Mouse (Mus musculus) liver, postnatal 0 days (tissue): ENCODE measurements around the gene Adgrl2. TPM values are rescaled to one million over a fixed set of nuclear protein-coding genes. Genes with fewer than 3 reads are reported as not detected.

Source experiments
- ATAC-seq: fragments of 200-750 bp; cut with Nextera tagmentation; 2 replicates; pipeline ENCODE4 v1.8.0; 2017; ENCODE audit warnings: mild to moderate bottlenecking, moderate library complexity
- DNase-seq: peaks from one replicate; pipeline ENCODE4 v3.0.0-alpha.2; 2016
- H3K27ac ChIP-seq: fragments of 300-500 bp; sonication (generic); 2 replicates; pipeline ENCODE4 v1.5.1; 2014; ENCODE audit warnings: antibody characterized with exemption, moderate library complexity, mild to moderate bottlenecking, low read depth
- H3K27me3 ChIP-seq: fragments of 300-500 bp; sonication (generic); 2 replicates; pipeline ENCODE4 v1.6.1; 2014; ENCODE audit warnings: low read length, control low read depth, mixed read lengths; ENCODE audit not compliant: insufficient read depth
- H3K36me3 ChIP-seq: fragments of 300-500 bp; sonication (generic); replicated peaks from 2 replicates; pipeline ENCODE4 v1.6.1; 2014; ENCODE audit warnings: mild to moderate bottlenecking, control low read depth, low read length, moderate library complexity, mixed read lengths; ENCODE audit not compliant: insufficient read depth
- H3K4me1 ChIP-seq: fragments of 300-500 bp; sonication (generic); 2 replicates; pipeline ENCODE4 v1.6.1; 2014; ENCODE audit warnings: antibody characterized with exemption, mild to moderate bottlenecking, control low read depth; ENCODE audit not compliant: insufficient read depth
- H3K4me2 ChIP-seq: fragments of 300-500 bp; sonication (generic); 2 replicates; pipeline ENCODE4 v1.6.1; 2014; ENCODE audit warnings: low read depth, mild to moderate bottlenecking, low read length, moderate library complexity, mixed read lengths
- H3K4me3 ChIP-seq: fragments of 300-500 bp; sonication (generic); 2 replicates; pipeline ENCODE4 v1.5.1; 2014; ENCODE audit warnings: low read depth, low read length
- H3K9ac ChIP-seq: fragments of 300-500 bp; sonication (generic); replicated peaks from 2 replicates; pipeline ENCODE4 v1.6.1; 2014; ENCODE audit warnings: mild to moderate bottlenecking, moderate library complexity
- H3K9me3 ChIP-seq: fragments of 300-500 bp; sonication (generic); 2 replicates; pipeline ENCODE4 v1.6.1; 2016; ENCODE audit warnings: mild to moderate bottlenecking, control low read depth, low read length, mixed read lengths
- CTCF ChIP-seq: sonication (generic); IDR thresholded peaks from 2 replicates; pipeline ENCODE4 v1.5.1; 2016; ENCODE audit warnings: antibody characterized with exemption, low read depth
- EP300 ChIP-seq: IDR thresholded peaks from 2 replicates; pipeline ENCODE4 v1.6.1; 2016; ENCODE audit warnings: antibody characterized with exemption, low read depth, mild to moderate bottlenecking
- WGBS: fragments of 180-500 bp; shearing (Covaris S2); extraction: QIAGEN DNeasy Blood & Tissue Kit; methylation state at CpG from one replicate; pipeline ENCODE4 v1.1.7; 2014; ENCODE audit not compliant: insufficient replicate concordance; 5-methylcytosine and 5-hydroxymethylcytosine counted together
- polyA plus RNA-seq: library from polyadenylated mRNA; unstranded; fragments of >200 nt; fragmentation: Nextera tagmentation; extraction: Ambion mirVana; gene quantifications from 2 replicates; pipeline ENCODE4 v1.2.1, GENCODE M21; 2015

Adgrl2 gene
- polyA plus RNA-seq, 1 experiment from 2014 or later: 9.1 TPM

- H3K9ac ChIP-seq: no peak overlapping the region
- H3K4me2 ChIP-seq: no peak overlapping the region
- no peaks in the 10 kb centered on the region for H3K27me3 ChIP-seq
- DNase-seq: no peak
- WGBS: 71% methylated on average over 4 of the region's 4 CpGs
- no peak overlapping the region for H3K4me3 ChIP-seq
- no peak for TF ChIP-seq CTCF
- TF ChIP-seq EP300: no peak
- H3K9me3 ChIP-seq: no peaks in the 10 kb centered on the region
- H3K27ac ChIP-seq: no peak overlapping the region
- H3K36me3 ChIP-seq: peaks cover 3% of the 10 kb centered on the region; the same call in 1 of the 2 replicates
- no peak for ATAC-seq
- no peaks in the 10 kb centered on the region for H3K4me1 ChIP-seq
Observed at GRCm38 (mm10) chr3:148850821-148851220, 139.5 kb downstream of the Adgrl2 start.

GRCm38 (mm10) chr3:148848366-148848765, 142.0 kb downstream of the Adgrl2 start:
- 74% methylated on average over 2 of the region's 2 CpGs for WGBS

GRCm38 (mm10) chr3:148844182-148844581, 146.2 kb downstream of the Adgrl2 start:
- 45% methylated on average over 6 of the region's 6 CpGs for WGBS
- H3K4me1 ChIP-seq: no peaks in the 10 kb centered on the region
- H3K4me3 ChIP-seq: no peak overlapping the region
- H3K9ac ChIP-seq: no peak overlapping the region
- TF ChIP-seq CTCF (no peak), EP300 (no peak)
- H3K27me3 ChIP-seq: no peaks in the 10 kb centered on the region
- ATAC-seq: no peak
- DNase-seq: no peak
- H3K4me2 ChIP-seq: no peak overlapping the region
- no peak overlapping the region for H3K27ac ChIP-seq
- H3K9me3 ChIP-seq: no peaks in the 10 kb centered on the region
- H3K36me3 ChIP-seq: 0 out of 2 replicates have a peak, but pooled peaks cover 3% of the 10 kb centered on the region

More at GRCm38 (mm10) chr3:148848366-148848765, 142.0 kb downstream of the Adgrl2 start:
- no peak for DNase-seq
- Histone ChIP-seq H3K9me3 (no peaks in the 10 kb centered on the region), H3K9ac (no peak overlapping the region), H3K4me2 (no peak overlapping the region), H3K4me3 (no peak overlapping the region), H3K36me3 (peaks cover 3% of the 10 kb centered on the region; the same call in 1 of the 2 replicates), H3K27ac (no peak overlapping the region), H3K4me1 (no peaks in the 10 kb centered on the region), H3K27me3 (no peaks in the 10 kb centered on the region)
- ATAC-seq: no peak
- TF ChIP-seq CTCF: no peak
- TF ChIP-seq EP300: no peak

GRCm38 (mm10) chr3:148842533-148842932, 147.8 kb downstream of the Adgrl2 start:
- H3K9me3 ChIP-seq: no peaks in the 10 kb centered on the region
- no peaks in the 10 kb centered on the region for H3K4me1 ChIP-seq
- H3K4me3 ChIP-seq: no peak overlapping the region
- TF ChIP-seq CTCF (no peak), EP300 (no peak)
- peaks cover 3% of the 10 kb centered on the region; the same call in 1 of the 2 replicates for H3K36me3 ChIP-seq
- DNase-seq (no peak), ATAC-seq (no peak)
- H3K4me2 ChIP-seq: no peak overlapping the region
- no peaks in the 10 kb centered on the region for H3K27me3 ChIP-seq
- no peak overlapping the region for H3K9ac ChIP-seq
- 84% methylated on average over 7 of the region's 7 CpGs for WGBS
- H3K27ac ChIP-seq: no peak overlapping the region

GRCm38 (mm10) chr3:148838835-148839296, 151.5 kb downstream of the Adgrl2 start:
- TF ChIP-seq EP300 (no peak), CTCF (no peak)
- WGBS: 82% methylated on average over 13 of the region's 13 CpGs
- Histone ChIP-seq H3K4me1 (no peaks in the 10 kb centered on the region), H3K4me3 (no peak overlapping the region), H3K4me2 (no peak overlapping the region), H3K27me3 (no peaks in the 10 kb centered on the region), H3K9me3 (no peaks in the 10 kb centered on the region), H3K36me3 (peaks cover 13% of the 10 kb centered on the region), H3K9ac (no peak overlapping the region), H3K27ac (no peak overlapping the region)
- no peak for ATAC-seq
- no peak for DNase-seq

GRCm38 (mm10) chr3:148838095-148838834, 152.1 kb downstream of the Adgrl2 start:
- TF ChIP-seq CTCF: no peak
- TF ChIP-seq EP300: no peak
- H3K27ac ChIP-seq: no peak overlapping the region
- H3K9ac ChIP-seq: no peak overlapping the region
- no peaks in the 10 kb centered on the region for H3K4me1 ChIP-seq
- no peak overlapping the region for H3K4me3 ChIP-seq
- H3K9me3 ChIP-seq: no peaks in the 10 kb centered on the region
- H3K27me3 ChIP-seq: no peaks in the 10 kb centered on the region
- DNase-seq (no peak), ATAC-seq (no peak)
- peaks cover 15% of the 10 kb centered on the region for H3K36me3 ChIP-seq
- WGBS: 83% methylated on average over 13 of the region's 13 CpGs
- H3K4me2 ChIP-seq: no peak overlapping the region
